Mouse (Mus musculus) liver, embryonic 12.5 days (tissue): ENCODE data around the gene Pgghg. TPM values are rescaled to one million over a fixed set of nuclear protein-coding genes. Genes with fewer than 3 reads are reported as not detected.

Source experiments
- ATAC-seq: fragments of 200-750 bp; cut with Nextera tagmentation; 2 replicates; pipeline ENCODE4 v1.8.0; 2017; ENCODE audit warnings: moderate number of reproducible peaks, mild to moderate bottlenecking, moderate library complexity
- H3K27ac ChIP-seq: fragments of 300-500 bp; sonication (generic); 2 replicates; pipeline ENCODE4 v1.5.1; 2016; ENCODE audit warnings: mild to moderate bottlenecking
- H3K27me3 ChIP-seq: fragments of 300-500 bp; sonication (generic); replicated peaks from 2 replicates; pipeline ENCODE4 v1.6.1; 2016; ENCODE audit warnings: mild to moderate bottlenecking, moderate library complexity
- H3K36me3 ChIP-seq: fragments of 300-500 bp; sonication (generic); 2 replicates; pipeline ENCODE4 v1.6.1; 2016; ENCODE audit warnings: mild to moderate bottlenecking, moderate library complexity
- H3K4me1 ChIP-seq: fragments of 300-500 bp; sonication (generic); 2 replicates; pipeline ENCODE4 v1.6.1; 2016
- H3K4me2 ChIP-seq: fragments of 300-500 bp; sonication (generic); 2 replicates; pipeline ENCODE4 v1.6.1; 2016; ENCODE audit warnings: mild to moderate bottlenecking, moderate library complexity
- H3K4me3 ChIP-seq: fragments of 300-500 bp; sonication (generic); 2 replicates; pipeline ENCODE4 v1.5.1; 2016; ENCODE audit warnings: mild to moderate bottlenecking, moderate library complexity
- H3K9ac ChIP-seq: fragments of 300-500 bp; sonication (generic); 2 replicates; pipeline ENCODE4 v1.6.1; 2016; ENCODE audit warnings: mild to moderate bottlenecking, moderate library complexity
- H3K9me3 ChIP-seq: fragments of 300-500 bp; sonication (generic); replicated peaks from 2 replicates; pipeline ENCODE4 v1.6.1; 2016; ENCODE audit warnings: mild to moderate bottlenecking, moderate library complexity
- WGBS: fragments of 180-500 bp; shearing (Covaris S2); methylation state at CpG from one replicate; pipeline ENCODE4 v1.1.7; 2016; ENCODE audit not compliant: insufficient replicate concordance; 5-methylcytosine and 5-hydroxymethylcytosine counted together
- polyA plus RNA-seq: library from polyadenylated mRNA; unstranded; fragments of >200 nt; fragmentation: Nextera tagmentation; extraction: Ambion mirVana; gene quantifications from 2 replicates; pipeline ENCODE4 v1.2.1, GENCODE M21; 2016

Gene Pgghg
- polyA plus RNA-seq, 1 experiment from 2014 or later: 7.9 TPM

GRCm38 (mm10) chr7:140908634-140909107 is 32.5 kb upstream of the Pgghg start:
- ATAC-seq: peak; percentile 61
- Histone ChIP-seq H3K36me3 (no peaks in the 10 kb centered on the region), H3K9ac (peak overlapping the region; percentile 44; the same call in 1 of the 2 replicates), H3K9me3 (no peaks in the 10 kb centered on the region), H3K4me2 (peak overlapping the region; percentile 68), H3K27ac (peak overlapping the region; percentile 56; the same call in 1 of the 2 replicates), H3K4me1 (peaks cover 21% of the 10 kb centered on the region), H3K27me3 (peaks cover 3% of the 10 kb centered on the region; the same call in 1 of the 2 replicates), H3K4me3 (peak overlapping the region; percentile 42)
- 5% methylated on average over 19 of the region's 19 CpGs for WGBS

GRCm38 (mm10) chr7:140912293-140912692 is 28.9 kb upstream of the Pgghg start:
- Histone ChIP-seq H3K36me3 (no peaks in the 10 kb centered on the region), H3K9ac (no peak overlapping the region), H3K4me1 (peaks cover 21% of the 10 kb centered on the region), H3K27ac (peak overlapping the region; percentile 32; the same call in 1 of the 2 replicates), H3K4me2 (no peak overlapping the region), H3K27me3 (peaks cover 3% of the 10 kb centered on the region; the same call in 1 of the 2 replicates), H3K4me3 (no peak overlapping the region), H3K9me3 (no peaks in the 10 kb centered on the region)
- WGBS: 38% methylated on average over 3 of the region's 3 CpGs
- ATAC-seq: no peak

GRCm38 (mm10) chr7:140912846-140913482 is 28.2 kb upstream of the Pgghg start:
- H3K27ac ChIP-seq: peak overlapping the region; percentile 32; the same call in 1 of the 2 replicates
- no peak for ATAC-seq
- 64% methylated on average over 5 of the region's 5 CpGs for WGBS

GRCm38 (mm10) chr7:140914031-140914690 is 27.0 kb upstream of the Pgghg start:
- Histone ChIP-seq H3K36me3 (no peaks in the 10 kb centered on the region), H3K4me2 (no peak overlapping the region), H3K4me3 (no peak overlapping the region), H3K27me3 (peaks cover 11% of the 10 kb centered on the region; the same call in 1 of the 2 replicates), H3K27ac (no peak overlapping the region), H3K9ac (no peak overlapping the region), H3K4me1 (peaks cover 13% of the 10 kb centered on the region), H3K9me3 (no peaks in the 10 kb centered on the region)
- ATAC-seq: no peak
- 72% methylated on average over 8 of the region's 8 CpGs for WGBS

More at GRCm38 (mm10) chr7:140912846-140913482, 28.2 kb upstream of the Pgghg start:
- Histone ChIP-seq H3K9me3 (no peaks in the 10 kb centered on the region), H3K4me3 (no peak overlapping the region), H3K9ac (no peak overlapping the region), H3K27me3 (peaks cover 4% of the 10 kb centered on the region; the same call in 1 of the 2 replicates), H3K4me2 (0 out of 2 replicates have a peak overlapping the region, but pooled peaks have one; percentile 13), H3K36me3 (no peaks in the 10 kb centered on the region), H3K4me1 (peaks cover 21% of the 10 kb centered on the region)

GRCm38 (mm10) chr7:140919911-140920310 is 21.3 kb upstream of the Pgghg start:
- 20% methylated on average over 4 of the region's 4 CpGs for WGBS
- H3K36me3 ChIP-seq: no peaks in the 10 kb centered on the region
- H3K27ac ChIP-seq: no peak overlapping the region
- H3K4me3 ChIP-seq: no peak overlapping the region
- H3K9ac ChIP-seq: no peak overlapping the region
- no peak for ATAC-seq
- no peaks in the 10 kb centered on the region for H3K9me3 ChIP-seq
- peaks cover 65% of the 10 kb centered on the region for H3K27me3 ChIP-seq
- no peak overlapping the region for H3K4me2 ChIP-seq
- peaks cover 40% of the 10 kb centered on the region for H3K4me1 ChIP-seq

- peaks cover 40% of the 10 kb centered on the region for H3K4me1 ChIP-seq
- no peaks in the 10 kb centered on the region for H3K36me3 ChIP-seq
- ATAC-seq: no peak
- H3K4me3 ChIP-seq: no peak within 1 kb of the TSS
- peaks cover 72% of the 10 kb centered on the region for H3K27me3 ChIP-seq
- no peaks in the 10 kb centered on the region for H3K9me3 ChIP-seq
- H3K9ac ChIP-seq: no peak within 1 kb of the TSS
- peak within 1 kb of the TSS; percentile 63; the same call in 1 of the 2 replicates for H3K4me2 ChIP-seq
- H3K27ac ChIP-seq: no peak within 1 kb of the TSS
- WGBS: 54% methylated on average over 8 of the region's 8 CpGs
Observed at GRCm38 (mm10) chr7:140920418-140921029, 20.7 kb upstream of the Pgghg start, which contains the start of gene Nlrp6. Gene Nlrp6 (plus strand): TSS chr7:140920902.

GRCm38 (mm10) chr7:140921225-140921975 is 19.8 kb upstream of the Pgghg start:
- Histone ChIP-seq H3K27ac (no peak overlapping the region), H3K4me2 (peak overlapping the region; percentile 63; the same call in 1 of the 2 replicates), H3K9me3 (no peaks in the 10 kb centered on the region), H3K4me3 (no peak overlapping the region), H3K4me1 (peaks cover 40% of the 10 kb centered on the region), H3K9ac (no peak overlapping the region), H3K27me3 (peaks cover 79% of the 10 kb centered on the region), H3K36me3 (no peaks in the 10 kb centered on the region)
- ATAC-seq: no peak
- WGBS: 24% methylated on average over 22 of the region's 22 CpGs

- WGBS: 3% methylated on average over 49 of the region's 49 CpGs
Observed at GRCm38 (mm10) chr7:140922398-140923069, 18.7 kb upstream of the Pgghg start.

GRCm38 (mm10) chr7:140923070-140923775 is 18.0 kb upstream of the Pgghg start:
- H3K9ac ChIP-seq: no peak overlapping the region

More at GRCm38 (mm10) chr7:140922398-140923069, 18.7 kb upstream of the Pgghg start:
- peak overlapping the region; percentile 37 for H3K4me3 ChIP-seq
- no peak overlapping the region for H3K9ac ChIP-seq
- H3K27ac ChIP-seq: no peak overlapping the region
- H3K36me3 ChIP-seq: no peaks in the 10 kb centered on the region
- peaks cover 82% of the 10 kb centered on the region for H3K27me3 ChIP-seq
- peaks cover 40% of the 10 kb centered on the region for H3K4me1 ChIP-seq
- no peak for ATAC-seq
- H3K4me2 ChIP-seq: peak overlapping the region; percentile 63
- H3K9me3 ChIP-seq: no peaks in the 10 kb centered on the region

GRCm38 (mm10) chr7:140927181-140927580 is 14.0 kb upstream of the Pgghg start:
- peaks cover 6% of the 10 kb centered on the region; the same call in 1 of the 2 replicates for H3K36me3 ChIP-seq
- H3K4me1 ChIP-seq: peaks cover 12% of the 10 kb centered on the region
- no peak overlapping the region for H3K4me2 ChIP-seq
- no peak overlapping the region for H3K9ac ChIP-seq
- no peak for ATAC-seq
- H3K4me3 ChIP-seq: no peak overlapping the region
- H3K27ac ChIP-seq: no peak overlapping the region
- WGBS: 74% methylated on average over 6 of the region's 6 CpGs
- peaks cover 47% of the 10 kb centered on the region for H3K27me3 ChIP-seq
- H3K9me3 ChIP-seq: no peaks in the 10 kb centered on the region

More at GRCm38 (mm10) chr7:140923070-140923775, 18.0 kb upstream of the Pgghg start:
- H3K36me3 ChIP-seq: no peaks in the 10 kb centered on the region
- no peak overlapping the region for H3K27ac ChIP-seq
- no peaks in the 10 kb centered on the region for H3K9me3 ChIP-seq
- 25% methylated on average over 30 of the region's 30 CpGs for WGBS
- H3K27me3 ChIP-seq: peaks cover 79% of the 10 kb centered on the region
- peaks cover 40% of the 10 kb centered on the region for H3K4me1 ChIP-seq
- no peak for ATAC-seq
- peak overlapping the region; percentile 63 for H3K4me2 ChIP-seq
- peak overlapping the region; percentile 37 for H3K4me3 ChIP-seq
